Mouse (Mus musculus) spleen, adult 12 weeks (tissue): ENCODE measurements around the gene Alkbh6.
A peak's percentile ranks its signal among the peaks of the same experiment; 100 is the strongest.

Experiments used
- DNase-seq: peaks from one replicate; pipeline ENCODE4 v3.0.0; 2022; ENCODE audit warnings: low spot score

The Alkbh6 gene

DNA sequence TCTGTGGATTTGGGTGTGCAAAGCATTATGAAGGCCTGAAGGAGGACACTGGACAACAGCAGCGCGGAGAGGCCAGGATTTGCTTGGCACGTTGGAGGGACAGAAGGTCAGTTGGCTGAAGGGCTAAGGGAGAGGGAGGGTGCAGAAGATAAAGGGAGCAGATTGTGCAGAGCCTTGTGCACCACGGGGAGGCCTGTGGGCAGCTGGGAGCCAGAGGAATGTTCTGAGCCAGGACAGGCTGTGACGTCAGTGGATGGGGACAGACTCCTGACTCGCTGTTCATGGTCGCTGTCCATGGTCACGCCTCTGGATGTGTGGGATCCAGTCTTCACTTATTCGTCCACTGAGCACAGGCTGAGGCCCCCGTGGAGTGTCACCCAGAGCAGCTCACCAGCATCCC, 13.4 kb upstream of the Alkbh6 start:
- no peak for DNase-seq

DNA sequence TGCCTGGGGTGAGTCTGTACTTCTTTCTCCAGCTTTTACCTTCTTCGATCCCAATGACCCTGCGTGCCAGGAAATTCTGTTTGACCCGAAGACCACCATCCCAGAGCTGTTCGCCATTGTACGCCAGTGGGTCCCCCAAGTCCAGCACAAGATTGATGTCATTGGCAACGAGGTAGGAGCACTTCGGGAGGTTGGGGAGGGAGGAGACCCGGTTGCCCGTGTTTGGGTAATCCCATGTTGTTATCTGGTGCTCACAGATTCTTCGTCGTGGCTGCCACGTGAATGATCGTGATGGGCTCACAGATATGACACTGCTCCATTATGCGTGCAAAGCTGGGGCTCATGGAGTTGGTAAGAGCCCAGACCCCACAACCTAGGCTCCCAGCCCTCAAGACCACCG, 11.7 kb upstream of the Alkbh6 start:
- DNase-seq: no peak

GRCm38 (mm10) chr7:30297266-30297665, 11.3 kb upstream of the Alkbh6 start:
- no peak for DNase-seq

- peak; percentile 42 for DNase-seq
These were observed 7.6 kb upstream of the Alkbh6 start for GRCm38 (mm10) chr7:30300914-30301313.

GRCm38 (mm10) chr7:30306083-30306779, 2.3 kb upstream of the Alkbh6 start:
- no peak for DNase-seq

DNA sequence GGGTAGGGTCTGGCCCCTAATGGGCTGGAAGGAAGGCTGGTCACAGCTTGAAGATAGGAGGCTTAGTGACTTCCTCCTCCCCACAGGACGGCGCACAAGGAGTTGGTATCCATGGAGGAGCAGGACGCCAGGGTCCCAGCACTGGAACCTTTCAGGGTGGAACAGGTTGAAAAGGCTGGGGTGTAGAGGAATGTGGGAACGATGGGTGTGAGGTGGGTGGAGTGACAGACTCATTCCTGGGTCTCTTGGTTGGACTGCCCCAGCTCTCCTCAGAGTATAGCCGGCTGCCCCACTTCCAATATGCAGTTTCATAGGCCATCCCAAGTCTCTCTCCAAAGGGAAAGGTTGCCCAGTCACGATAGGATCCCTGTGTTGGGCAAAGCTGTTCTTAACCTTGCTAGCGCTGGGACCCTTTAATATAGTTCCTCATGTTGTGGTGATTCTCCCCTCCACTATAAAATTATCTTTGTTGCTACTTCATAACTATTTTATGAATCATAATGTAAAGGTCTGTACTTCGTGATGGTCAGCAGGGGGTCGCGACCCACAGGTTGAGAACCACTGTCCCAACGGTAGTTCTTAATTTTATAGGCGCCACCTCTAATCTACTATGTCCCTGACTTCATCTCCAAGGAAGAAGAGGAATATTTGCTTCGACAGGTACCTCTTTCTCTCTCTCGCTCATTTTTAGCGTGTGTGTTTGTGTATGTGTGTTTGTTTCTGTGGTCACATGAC, 1.0 kb downstream of the Alkbh6 start:
- no peak for DNase-seq

DNA sequence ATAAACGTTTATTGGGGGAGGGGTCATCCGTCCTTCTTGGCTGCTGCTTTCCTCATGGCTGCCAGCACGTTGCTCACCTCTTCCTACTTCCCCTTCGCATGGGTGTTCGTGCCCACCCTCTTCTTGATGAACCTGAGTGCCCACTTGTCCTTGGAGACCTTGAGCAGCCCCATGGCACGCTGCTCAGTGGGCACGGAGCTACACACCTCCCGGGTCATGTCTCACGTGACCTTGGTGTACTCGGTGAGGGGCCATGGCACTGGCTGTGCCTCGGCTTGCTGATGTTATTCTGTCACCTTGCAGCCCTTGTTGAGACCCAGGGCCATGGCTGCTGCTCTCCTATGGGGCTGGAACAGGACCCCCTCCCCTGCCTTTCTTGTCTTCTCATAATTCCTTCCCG, 1.6 kb downstream of the Alkbh6 start:
- no peak for DNase-seq

DNA sequence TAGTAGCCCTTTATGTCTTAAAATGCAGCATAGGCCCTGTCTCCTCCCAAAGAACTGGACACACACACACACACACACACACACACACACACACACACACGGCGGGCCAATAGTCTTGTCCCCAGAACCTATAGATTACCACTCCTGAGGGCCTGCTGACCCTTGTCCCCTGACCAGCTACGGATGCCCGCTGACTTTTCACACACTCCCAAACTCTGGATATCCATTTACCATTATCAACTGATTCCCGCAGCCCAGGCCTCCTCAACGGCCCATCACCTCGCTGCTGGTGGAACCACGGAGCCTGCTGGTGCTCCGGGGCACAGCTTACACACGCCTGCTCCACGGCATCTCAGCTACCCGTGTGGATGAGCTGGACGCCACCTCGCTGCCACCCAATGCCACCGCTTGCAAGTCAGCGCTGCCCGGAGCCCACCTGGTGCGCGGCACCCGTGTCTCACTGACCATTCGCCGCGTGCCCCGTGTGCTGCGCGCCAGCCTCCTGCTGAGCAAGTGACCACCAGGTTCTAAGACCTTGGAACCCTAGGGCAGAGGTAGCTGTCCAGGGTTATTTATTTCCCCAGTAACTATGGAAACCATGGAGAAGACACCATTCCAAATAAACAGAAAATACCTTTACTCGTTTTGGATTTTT, 5.3 kb downstream of the Alkbh6 start:
- no peak for DNase-seq

DNA sequence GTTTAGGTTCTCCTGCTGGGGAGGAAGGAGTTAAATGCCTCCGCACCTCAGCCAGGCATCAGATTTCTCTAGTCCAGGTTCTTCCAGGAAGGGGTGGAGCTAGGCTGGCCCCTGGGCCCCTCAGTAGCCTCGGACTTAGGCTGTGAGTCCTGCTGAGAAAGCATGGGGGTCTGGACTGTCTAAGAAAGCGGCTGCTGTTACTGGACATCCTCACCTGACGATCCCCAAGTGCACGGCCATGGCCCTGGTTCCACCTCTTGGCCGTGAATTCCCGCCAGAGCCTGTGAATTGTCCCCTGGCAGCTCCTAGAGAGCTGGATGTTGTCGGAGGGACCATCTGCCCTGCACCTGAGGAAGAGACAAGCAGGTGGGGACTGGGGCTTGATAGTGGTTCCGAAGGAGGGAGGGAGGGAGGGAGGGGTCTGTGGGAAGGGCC, 6.2 kb downstream of the Alkbh6 start, which contains the start of gene Syne4:
Syne4 (plus strand) TSS at position 87 of the 435 bp plus-strand sequence.
- DNase-seq: no peak

GRCm38 (mm10) chr7:30315559-30316529, 7.3 kb downstream of the Alkbh6 start:
- no peak for DNase-seq

DNA sequence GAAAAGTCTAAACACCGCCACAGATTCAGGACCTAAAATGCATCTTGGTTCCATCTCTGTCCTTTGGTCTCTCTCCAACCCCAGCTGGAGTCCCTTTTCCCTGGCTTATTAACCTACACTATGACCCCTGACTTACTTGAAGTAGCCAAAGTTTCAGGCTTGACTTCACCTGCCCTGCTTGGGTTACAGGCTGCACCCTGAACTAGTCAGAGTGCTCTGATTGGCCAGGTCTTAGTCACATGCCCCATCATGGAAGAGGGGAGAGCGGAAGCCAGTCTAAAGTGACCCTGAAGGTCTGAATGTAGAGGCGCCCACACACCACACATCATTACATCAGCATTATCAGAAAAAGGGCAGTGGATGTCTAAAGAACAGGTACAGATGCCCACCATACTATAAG, 9.6 kb downstream of the Alkbh6 start:
- no peak for DNase-seq

DNA sequence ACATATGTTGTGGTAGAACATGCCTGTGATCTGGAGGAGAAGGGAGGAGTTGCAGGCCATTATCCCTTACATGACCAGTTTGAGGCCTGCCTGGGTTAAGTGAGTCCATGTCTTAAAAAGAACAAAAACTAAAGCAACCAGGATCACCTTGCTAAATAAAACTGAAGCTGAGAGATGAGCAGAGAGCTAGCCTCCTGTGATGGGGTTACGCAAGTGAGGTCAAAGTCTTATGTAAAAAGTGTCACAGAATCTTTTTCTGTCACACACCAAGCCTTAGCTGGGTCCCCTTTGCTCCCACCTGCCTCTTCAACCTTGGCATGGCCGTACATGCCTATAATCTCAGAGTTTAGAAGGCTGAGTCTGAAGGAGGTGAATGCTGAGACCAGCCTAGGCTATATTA, 12.4 kb downstream of the Alkbh6 start:
- DNase-seq: no peak

DNA sequence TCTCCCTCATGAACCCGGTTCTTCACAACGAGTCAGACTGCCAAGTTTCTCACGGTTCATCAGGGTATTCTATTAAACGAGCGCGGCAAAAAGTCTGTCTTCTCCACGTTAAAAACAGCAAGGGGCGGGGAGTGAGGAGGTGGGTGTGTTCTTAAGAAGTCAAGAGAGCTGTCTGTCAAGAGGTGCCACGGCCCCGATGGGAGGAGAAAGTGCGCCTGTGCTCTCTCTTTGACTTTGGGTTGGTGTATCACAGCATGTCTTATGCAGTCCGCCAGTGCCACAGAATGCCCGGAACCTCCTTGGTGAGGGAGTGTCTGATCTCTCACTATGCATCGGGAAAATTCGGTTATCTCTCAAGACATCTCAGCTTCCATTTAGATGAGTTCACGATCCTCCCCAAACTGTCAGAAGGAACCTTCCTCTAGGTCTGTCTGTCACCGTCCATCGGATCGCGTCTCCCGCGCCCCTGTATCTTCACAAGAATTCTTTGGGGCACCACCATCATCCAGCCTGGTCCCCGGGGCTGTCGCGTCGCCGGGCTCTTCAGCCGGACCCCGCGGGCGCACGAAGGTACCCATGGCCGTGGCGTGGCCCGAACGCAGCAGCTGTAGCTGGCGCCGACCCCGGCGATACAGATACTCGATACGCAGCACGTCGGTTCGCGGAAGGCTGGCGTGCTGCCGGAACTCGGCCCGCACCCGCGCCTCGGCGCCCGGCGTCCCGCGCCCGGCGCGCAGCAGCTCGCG, 13.2 kb downstream of the Alkbh6 start, which contains the start of gene E130208F15Rik:
E130208F15Rik (plus strand) TSS at position 202 of the 746 bp plus-strand sequence.
- DNase-seq: peak; percentile 53

GRCm38 (mm10) chr7:30322285-30322667, 13.8 kb downstream of the Alkbh6 start:
- DNase-seq: peak; percentile 88

- DNase-seq: peak; percentile 17
These were observed 14.3 kb downstream of the Alkbh6 start for GRCm38 (mm10) chr7:30322865-30323264.

GRCm38 (mm10) chr7:30323795-30324194, 15.3 kb downstream of the Alkbh6 start, which contains the start of gene Sdhaf1:
Gene Sdhaf1, minus strand, starts transcription at chr7:30323895.
- no peak for DNase-seq

DNA sequence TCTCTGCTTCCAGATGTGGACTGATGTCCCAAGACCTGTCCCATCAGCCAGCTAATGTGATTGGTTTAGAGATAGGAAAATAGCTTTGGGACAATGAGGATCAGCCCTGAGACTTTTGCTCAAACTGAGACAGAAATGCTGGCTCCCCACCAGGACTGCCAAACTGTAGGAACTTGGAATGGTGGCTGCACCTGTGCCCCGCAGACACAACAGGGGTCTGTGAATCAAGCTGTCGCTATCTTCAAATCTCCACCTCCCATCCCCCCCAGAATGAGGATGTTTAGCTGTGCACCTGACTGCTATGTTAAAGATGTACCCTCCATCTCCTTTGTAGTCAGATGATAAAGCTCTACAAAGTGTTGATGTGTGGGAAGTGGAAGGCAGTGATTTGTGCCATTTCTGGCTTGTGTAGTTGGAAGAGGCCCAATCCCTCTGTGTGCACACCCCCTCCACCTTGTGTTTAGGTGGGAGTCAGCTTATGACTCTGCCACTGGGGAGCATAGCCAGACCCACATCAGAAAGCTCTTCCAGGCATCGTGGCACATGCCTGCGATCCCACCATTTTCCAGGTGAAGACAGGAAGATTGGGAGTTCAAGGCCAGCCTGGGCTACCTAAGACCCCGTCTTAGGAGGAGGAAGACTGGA, 15.9 kb downstream of the Alkbh6 start:
- no peak for DNase-seq

- peak; percentile 50 for DNase-seq
These were observed 16.8 kb downstream of the Alkbh6 start for GRCm38 (mm10) chr7:30325364-30325763.

DNA sequence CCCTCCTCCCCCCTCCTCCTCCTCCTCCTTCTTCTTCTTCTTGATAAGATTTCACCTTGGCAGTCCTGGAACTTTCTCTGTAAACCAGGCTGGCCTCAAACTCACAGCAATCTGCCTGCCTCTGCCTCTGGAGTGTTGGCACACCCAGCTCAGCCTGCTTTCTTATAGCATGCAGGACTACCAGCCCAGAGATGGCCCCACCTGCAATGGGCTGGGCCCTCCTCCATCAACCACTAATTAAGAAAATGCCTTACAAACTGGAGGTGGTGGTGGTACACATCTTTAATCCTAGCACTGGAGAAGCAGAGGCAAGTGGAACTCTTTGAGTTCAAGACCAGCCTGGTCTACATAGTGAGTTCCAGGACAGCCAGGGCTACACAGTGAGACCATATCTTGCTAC, 17.9 kb downstream of the Alkbh6 start:
- no peak for DNase-seq

DNA sequence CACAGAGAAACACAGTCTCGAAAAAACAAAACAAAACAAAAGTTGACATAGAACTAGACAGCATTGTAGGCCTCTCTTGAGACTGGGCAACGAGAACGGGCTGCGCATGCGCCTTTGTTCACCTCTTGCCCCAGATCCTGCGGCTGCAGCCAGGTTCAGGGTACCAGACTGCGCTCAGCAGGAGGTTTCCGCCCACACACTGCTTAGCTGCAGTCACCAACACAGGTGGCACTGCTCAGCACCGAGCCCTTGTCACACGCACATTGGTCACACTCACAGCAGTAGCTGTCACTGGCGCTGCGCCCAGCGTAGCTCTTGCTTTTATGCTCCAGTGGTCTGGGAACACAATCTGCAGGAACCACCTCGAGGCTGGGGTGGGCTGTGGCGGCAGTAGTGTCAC, 18.6 kb downstream of the Alkbh6 start:
- no peak for DNase-seq
